Mouse (Mus musculus): ENCODE results near the gene Tsnax. TPM values are rescaled to one million over a fixed set of nuclear protein-coding genes. Genes with fewer than 3 reads are reported as not detected.

The Tsnax gene
- polyA plus RNA-seq, 1 experiment: 196 TPM

DNA sequence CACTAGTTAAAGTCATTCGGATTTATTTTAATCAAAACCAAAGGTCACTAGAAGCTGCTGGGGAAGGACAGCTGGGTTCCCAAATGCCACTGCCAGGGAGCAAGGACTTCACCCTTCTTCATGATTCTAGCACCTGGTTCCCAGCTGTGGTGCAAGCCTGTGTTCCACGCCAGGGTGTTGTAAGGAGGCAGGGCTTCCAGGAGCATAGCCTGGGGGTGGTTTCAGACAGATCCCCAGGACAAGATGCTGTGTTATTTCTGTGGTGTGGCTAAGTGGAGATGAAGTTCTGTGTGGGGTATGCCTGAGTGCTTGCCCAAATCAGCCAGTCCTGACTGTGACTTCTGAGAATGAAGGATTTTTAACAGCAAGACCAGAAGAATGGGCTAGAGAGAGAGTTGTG, 28.7 kb downstream of the Tsnax start:
- DNase-seq (ENCODE audit: extremely low spot score in 1 of 2, low spot score in 1 of 2): no peak

DNA sequence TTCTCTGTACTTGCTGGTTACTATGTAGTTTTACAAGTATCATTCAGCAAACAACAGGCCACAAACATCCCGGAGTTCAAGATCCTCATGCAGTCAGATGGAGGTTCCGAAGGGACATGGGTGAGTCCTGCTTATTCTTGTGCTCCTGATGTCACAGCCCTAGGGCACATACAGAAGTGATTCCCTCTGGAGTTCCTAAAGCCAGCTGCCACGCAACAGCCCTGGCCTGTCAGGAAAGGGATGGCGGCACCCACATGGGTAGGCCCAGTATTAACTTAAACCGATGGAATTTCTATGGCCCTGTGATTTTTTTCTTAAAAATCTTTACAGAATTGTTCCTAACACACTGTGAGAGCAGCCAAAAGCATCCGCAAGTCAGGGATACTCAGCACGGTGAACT, 30.6 kb downstream of the Tsnax start:
- no peak for DNase-seq (ENCODE audit: extremely low spot score in 1 of 2, low spot score in 1 of 2)

DNA sequence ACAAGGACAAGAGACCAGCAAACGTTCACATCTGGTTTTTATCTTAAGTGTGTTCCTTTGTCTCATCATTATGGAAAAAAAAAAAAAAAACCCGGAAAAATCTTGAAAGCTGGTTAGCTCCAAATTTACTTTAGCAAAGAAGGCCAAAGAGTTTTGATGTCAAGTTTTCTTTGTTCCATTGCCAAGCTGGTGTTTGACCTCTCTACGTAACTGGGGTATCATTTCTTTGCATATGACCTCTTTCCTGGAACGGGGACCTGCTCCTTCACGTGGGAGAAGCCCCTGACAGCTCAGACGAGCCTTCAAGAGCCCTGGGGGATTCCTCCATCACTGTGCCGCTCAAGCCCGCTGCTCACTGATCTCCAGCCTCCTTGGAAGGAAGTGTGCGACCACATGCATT, 31.1 kb downstream of the Tsnax start:
- no peak for DNase-seq (ENCODE audit: extremely low spot score in 1 of 2, low spot score in 1 of 2)

DNA sequence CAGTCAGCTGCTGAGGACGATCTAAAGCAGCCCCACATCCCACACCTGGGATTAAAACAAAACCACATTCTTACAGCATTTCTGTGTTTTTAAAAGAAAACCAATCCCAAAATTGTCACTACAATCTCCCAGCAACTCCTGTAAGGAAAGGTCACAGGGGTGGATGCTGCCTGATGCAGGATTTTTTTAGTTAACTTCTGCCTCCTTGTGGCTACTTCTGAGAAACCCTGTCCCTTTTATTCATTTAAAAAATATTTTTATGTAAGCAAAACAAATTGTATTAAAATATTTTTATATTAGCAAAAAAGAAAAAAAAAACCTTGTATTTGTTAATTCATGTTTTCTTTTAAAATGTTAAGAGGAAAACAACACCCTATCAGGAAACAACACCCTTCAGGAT, 33.0 kb downstream of the Tsnax start:
- DNase-seq (ENCODE audit: extremely low spot score in 1 of 2, low spot score in 1 of 2): no peak

DNA sequence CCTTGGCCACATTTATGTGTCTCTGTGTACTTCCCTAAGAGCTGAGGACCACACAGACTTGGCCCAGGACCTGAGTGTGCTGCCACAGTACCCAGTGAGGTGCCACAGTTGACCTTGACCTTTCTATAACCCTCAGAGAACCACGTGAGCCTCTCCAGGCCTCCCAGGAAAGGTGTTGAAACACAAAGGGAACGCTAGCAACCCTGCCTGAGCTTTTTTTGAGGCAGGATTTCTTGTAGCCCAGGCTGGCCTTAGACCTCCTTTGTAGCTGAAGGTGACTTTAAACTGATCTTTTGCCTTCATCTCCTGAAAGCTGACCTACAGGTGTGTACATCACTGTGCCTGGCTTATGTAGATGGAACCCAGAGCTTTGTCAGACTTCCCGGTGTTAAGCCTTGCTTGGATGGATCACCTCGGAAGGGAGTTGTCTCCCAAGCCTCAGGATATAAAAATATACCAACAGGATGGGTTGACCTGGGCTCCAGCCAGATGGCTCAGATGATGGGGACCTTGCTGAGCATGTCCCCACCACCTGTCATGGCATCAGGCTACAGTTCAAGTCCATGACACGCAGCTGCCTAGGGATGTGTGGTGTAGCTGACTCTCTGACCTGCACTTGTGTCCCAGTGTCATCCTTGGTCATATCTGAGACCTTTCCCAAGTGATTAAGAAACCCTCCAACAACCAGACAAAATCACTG, 36.4 kb downstream of the Tsnax start:
- DNase-seq (ENCODE audit: extremely low spot score in 1 of 2, low spot score in 1 of 2): no peak

DNA sequence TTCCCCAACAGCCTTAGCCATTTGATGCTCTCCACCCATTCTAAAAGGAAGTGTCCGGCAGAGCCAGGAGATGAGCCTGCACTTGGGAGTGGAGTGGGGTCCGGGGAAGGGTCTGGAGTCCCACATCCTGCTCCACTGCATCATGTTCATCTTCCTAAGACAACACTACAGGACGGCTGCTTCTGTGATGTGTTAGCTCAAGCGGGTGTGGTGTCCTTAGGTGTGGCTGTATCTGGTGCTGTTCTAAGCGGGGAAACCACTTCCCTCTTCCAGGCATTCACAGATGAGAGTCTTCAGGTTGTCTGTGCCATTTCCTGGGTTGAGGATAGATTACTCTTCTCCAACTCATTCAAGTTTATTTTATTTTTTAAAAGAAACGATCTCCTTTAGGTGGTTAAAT, 37.0 kb downstream of the Tsnax start:
- no peak for DNase-seq (ENCODE audit: extremely low spot score in 1 of 2, low spot score in 1 of 2)

DNA sequence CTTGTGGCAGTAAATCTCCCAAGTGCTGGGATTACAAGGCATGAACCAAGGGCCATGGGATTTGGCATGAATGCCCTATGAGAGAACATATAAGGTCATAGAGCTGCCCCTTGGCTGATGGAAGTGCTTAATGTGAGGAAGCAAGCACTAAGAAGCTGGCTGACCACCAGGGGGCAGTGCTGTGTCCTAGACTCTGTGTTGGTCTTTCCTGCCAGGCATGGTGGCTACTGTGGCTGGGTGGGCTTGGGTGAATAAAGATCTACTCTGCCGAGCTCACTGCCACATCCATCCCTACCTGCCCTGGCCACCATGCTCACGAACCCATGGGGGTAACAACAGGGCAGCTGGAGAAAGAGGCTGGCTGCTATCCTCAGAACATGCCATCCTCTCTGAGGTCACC, 39.2 kb downstream of the Tsnax start:
- peak in 1 of 2 experiments; percentile 70 for DNase-seq (ENCODE audit: extremely low spot score in 1 of 2, low spot score in 1 of 2)

DNA sequence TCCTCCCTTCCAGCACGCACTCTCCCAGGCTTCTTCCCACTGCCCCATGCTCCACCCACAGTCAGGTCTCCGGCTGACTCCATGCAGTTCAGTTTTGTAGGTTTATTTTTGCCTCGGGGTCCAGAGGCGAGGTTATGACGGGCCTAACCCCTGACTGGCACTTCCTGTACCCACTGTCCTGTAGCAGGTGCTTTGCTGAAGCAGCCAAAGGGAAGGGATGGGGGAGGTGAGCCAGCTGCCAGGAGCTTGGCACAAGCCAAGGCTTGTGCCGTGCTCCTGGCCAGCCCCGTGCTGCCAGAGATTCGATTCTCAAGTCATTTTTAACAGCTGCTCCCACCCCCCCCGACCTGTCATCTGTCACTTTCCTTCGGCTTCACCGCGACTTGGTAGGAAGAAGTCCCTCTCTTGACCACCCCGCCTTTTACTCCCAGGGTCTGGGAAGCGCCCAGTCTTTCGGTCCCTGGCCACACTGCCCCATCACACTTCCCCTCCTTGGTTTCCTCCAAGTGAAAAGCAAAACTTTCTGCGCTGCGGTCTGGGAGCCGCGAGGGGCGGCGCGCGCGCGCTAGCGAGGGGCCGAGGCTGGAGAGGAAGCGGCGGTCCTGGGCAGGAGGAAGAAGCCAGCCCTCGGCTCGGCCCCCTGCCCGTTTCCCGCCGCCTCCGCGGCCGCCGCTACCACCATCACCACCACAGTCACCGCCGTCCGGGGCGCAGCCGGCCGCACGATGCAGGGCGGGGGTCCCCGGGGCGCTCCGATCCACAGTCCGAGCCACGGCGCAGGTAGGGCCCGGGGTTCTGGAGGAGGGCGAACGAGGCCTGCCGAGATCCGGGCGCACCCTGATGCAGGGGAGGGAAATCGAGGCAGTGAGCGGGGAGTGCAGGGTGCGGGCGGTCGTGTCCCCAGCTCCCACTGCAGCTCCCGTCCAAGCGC, 41.0 kb downstream of the Tsnax start, which contains the start of gene Disc1:
Disc1 (plus strand) TSS at position 691 of the 931 bp plus-strand sequence.
- DNase-seq (ENCODE audit: extremely low spot score in 1 of 2, low spot score in 1 of 2): peak in 1 of 2 experiments; percentile 27

DNA sequence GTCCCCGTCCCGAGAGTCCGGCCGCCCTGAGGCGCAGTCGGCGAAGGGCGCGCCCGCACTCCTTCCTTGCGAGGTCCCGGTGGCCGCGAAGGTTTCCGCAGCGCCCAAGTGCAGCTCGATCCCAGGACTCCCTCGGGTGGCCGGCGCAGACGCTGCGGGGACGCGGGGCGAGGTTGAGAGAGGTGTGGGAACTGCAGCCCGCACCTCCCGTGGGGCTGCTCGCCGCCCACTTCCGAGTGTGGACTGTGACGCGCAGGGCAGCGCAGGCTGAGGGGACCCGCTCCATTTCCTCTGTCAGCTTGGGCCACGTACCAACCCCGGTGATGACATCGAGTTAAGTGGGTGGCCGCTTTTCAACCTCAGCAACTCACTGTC, 41.6 kb downstream of the Tsnax start:
- DNase-seq (ENCODE audit: extremely low spot score in 1 of 2, low spot score in 1 of 2): peak in 1 of 2 experiments; percentile 48

DNA sequence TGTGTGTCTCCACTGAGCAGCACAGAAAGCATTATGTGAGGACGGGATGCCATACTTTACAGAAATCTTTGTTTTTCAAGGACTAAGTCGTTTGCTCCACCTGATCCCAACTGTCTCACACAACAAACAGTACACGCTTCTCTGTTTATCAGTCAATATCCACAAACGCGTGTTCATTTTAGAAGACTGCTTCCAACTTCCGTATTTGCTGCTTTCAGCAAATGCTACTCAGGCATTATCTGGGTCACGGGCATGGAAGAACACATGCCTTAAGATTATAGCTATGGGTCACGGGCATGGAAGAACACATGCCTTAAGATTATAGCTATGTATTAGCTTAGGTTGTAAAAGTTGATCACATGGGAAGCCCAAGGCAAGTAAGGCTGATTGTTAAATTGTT, 48.1 kb downstream of the Tsnax start:
- no peak for DNase-seq (ENCODE audit: extremely low spot score in 1 of 2, low spot score in 1 of 2)

DNA sequence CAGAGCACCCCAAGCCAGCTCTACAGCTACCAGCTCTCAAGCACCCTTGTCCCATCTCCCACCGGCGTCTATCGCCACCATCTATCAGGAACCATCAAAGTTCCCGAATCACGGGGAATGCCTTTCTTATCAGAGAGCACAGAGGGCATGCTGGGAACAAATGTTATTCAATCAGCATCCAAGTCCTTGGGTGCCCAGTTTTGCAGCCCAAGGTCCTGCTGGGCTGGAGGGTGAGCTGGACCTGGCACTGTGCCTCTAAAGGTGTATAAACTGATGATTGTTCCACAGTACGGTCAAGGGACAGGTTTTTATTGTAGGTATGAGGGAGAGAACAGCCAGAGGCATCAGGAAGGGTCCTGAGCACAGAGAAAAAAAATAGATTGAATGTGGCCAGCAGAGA, 52.8 kb downstream of the Tsnax start:
- no peak for DNase-seq (ENCODE audit: extremely low spot score in 1 of 2, low spot score in 1 of 2)

DNA sequence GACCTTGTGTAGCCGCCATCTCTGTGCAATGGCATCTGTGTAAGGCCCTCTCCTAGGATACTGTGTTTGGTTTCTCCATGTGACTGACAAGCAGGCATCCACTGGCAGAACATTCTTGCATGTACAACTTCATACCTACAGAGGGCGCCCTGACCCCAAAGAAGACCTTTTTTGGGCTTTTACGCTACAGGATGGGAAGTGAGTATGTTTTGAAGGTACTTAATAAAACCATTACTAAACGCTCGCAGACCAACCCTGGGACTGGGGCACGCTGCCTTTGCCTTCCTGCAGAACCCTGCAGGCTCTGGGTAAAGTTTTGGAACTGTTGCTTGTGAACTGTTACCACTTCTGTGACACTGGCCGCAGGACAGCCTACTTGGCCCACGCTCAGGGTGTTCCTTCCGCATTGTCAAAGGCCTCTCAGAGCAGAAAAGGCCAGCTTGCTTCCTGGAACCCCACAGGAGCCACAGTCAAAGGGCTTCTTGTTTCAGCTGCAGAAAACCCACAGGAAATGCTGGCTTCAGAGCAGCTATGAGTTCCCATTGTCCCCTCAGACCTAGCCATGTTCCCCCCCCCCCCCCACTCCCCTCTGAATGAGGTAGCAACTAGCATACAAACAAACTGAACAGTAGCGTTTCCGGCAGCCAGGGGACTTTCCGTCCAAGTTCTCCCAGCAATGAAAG, 54.3 kb downstream of the Tsnax start:
- DNase-seq (ENCODE audit: extremely low spot score in 1 of 2, low spot score in 1 of 2): peak; percentile 69 to 71

DNA sequence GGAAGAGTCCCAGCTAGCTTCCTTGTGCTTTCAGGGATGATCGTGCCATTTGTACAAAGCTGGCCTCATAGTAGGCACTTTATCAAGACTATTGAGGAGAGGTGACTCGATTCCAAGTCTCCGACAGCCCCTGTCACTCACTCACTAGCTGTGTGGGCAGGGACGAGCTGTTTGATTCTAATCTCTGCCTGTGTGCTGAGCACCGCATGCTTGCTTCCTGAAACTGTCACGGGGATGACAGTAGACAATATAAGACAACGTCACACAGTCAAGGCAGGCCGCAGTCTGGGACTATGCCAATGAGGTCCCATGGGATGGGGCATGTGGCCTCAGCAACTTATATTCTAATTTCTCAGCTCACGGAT, 54.8 kb downstream of the Tsnax start:
- no peak for DNase-seq (ENCODE audit: extremely low spot score in 1 of 2, low spot score in 1 of 2)

DNA sequence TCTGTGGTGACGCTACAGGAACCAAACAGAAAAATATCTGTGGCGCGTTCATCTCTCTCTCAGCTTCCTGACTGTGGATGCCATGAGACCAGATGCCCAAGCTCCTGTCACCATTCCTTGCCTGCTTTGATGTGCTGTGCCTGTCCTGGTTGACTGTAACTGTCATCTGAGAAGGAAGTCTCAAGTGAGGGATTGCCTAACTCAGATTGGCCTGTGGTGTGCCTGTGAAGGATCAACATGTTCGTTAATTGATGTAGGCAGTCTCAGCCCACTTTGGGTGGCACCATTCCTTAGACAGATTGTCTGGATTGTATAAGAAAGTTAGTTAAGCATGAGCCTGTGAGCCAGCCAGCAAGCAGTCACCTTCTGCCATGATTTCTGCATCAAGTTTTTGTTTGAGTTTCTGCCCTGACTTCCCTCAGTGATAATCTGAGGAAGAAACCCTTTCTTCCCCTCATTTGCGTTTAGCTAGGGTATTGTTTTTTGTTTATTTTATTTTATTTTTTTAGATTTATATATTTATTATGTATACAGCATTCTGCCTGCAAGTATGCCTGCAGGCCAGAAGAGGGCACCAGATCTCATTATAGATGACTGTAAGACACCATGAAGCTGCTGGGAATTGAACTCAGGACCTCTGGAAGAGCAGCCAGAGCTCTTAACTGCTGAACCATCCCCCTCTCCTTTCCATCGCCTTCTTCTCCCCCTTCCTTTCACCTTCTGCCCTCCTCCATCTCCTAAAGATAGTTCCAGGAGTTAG, 55.5 kb downstream of the Tsnax start:
- DNase-seq (ENCODE audit: extremely low spot score in 1 of 2, low spot score in 1 of 2): no peak

DNA sequence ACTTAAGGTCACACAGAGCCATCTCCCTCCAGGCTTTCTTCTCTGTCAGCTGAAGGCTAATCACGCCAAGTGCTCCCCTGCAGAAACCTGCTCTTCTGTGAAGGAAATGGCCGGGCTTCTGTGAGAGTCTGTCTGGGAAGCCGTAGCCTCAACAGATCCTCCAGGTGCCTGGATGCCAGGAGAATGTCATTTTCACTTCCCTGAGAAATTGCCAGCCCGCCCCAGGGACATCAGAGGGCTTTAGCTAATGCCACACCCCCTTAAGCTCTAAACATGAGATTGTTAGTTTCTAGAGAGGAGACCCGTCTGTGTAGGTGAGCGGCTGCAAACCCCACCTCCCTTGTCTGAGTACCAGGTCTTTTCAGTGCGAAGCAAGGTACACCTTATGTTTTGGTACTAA, 56.5 kb downstream of the Tsnax start:
- no peak for DNase-seq (ENCODE audit: extremely low spot score in 1 of 2, low spot score in 1 of 2)

DNA sequence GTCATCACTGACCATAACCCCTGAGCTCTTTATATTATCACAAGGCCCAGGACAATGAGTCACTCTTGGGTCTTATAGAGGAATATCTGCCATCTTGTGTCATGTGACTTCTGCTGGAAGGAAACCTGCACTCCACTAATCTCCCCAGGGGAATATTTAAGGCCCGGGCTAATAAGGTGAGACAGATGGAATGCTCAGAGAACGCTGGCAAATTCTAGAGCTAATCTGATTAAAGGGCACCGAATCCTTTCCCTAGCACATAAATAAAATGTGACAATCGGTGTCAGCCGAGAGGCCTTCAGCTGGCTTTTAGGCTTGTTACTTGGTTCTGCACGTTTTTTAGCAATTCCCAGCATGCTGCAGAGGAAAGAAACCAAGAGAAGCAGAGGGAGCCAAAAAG, 56.9 kb downstream of the Tsnax start:
- DNase-seq (ENCODE audit: extremely low spot score in 1 of 2, low spot score in 1 of 2): no peak

DNA sequence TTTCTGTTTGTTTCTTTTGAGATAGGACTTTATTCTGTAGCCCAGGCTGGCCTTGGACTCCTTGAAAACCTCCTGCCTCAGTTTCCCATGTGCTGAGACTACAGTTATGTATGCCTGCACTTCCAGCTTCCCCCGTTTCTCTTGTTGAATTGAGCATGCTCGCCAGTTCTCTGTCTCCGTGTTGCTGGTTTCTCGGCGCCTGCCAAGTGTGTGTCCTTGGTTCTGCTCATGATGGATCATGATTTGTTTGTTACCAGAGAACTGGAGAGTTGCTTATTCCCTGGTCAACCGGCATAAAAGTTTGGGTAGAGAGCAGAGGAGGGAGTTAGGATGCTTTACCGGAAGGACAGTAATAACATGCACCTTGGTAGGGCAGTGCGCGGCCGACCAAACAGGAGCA, 61.3 kb downstream of the Tsnax start:
- no peak for DNase-seq (ENCODE audit: extremely low spot score in 1 of 2, low spot score in 1 of 2)

DNA sequence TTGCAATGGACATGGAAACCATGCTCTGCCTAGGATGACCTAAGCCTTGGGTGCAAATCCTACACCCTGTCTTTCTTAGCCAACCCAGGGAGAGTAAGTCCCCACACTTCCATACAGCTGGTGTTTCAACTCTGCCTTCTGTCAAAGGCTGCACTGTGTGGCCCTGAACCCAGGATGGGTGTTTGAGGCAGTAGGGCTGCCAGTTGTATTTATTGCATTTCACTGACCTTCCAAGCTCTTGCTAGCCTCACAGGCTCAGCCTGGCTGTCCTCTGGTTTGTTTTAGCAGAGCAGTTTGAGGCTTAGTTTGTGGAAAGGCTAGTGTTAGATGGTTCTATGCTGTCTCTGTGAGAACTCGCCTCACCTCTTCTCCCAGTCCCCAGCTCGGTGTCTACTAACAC, 61.8 kb downstream of the Tsnax start:
- DNase-seq (ENCODE audit: extremely low spot score in 1 of 2, low spot score in 1 of 2): no peak

DNA sequence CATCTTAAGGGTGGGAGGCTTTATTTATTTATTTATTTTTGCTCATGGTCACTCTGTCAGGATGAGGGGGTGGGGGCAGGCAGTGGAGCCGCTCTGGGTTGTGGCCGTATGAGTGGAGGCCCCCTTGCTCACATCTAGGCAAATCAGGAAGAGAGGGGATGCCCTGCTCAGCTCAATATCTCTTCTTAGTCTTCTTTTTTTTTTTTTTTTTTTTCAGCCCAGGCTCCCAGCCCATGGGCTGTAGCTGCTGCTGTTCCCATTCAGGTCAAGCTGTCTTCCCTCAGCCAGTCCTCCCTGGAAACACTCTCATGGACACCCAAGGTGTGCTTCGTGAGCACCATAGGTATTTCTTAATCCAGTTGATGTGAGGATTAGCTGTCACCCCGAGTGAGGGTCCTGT, 62.6 kb downstream of the Tsnax start:
- DNase-seq (ENCODE audit: extremely low spot score in 1 of 2, low spot score in 1 of 2): no peak

DNA sequence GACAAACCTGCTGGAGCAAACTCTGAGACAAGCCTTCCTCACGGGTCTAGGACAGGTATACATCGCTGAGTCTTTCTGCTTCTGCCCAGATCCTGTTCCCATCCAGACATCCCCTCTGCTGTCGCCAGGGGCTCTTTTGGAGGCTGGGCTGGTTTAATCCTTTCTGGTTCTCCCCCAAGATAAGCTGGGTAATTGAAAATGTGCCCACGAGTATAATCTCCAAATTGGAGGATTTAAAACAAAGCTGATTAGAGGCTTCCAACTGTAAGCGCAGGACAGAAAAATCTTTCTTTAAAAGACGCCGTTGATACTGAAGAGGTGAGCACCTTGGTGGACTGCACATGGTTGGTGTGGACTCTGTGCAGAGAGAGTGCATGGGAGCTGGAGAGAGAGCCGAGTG, 64.5 kb downstream of the Tsnax start:
- no peak for DNase-seq (ENCODE audit: extremely low spot score in 1 of 2, low spot score in 1 of 2)

All from frontal cortex, adult 2 months (tissue).